Mouse (Mus musculus) heart, embryonic 14.5 days (tissue): ENCODE measurements around the gene Fmnl2. TPM values are rescaled to one million over a fixed set of nuclear protein-coding genes. Genes with fewer than 3 reads are reported as not detected.

Source experiments
- ATAC-seq: fragments of 200-750 bp; cut with Nextera tagmentation; 2 replicates; pipeline ENCODE4 v1.8.0; 2017; ENCODE audit warnings: low read depth, moderate TSS enrichment; ENCODE audit not compliant: insufficient number of reproducible peaks, insufficient read depth, low FRiP score
- H3K27ac ChIP-seq, 2 experiments: fragments of 200-500 bp in 1 of 2; fragments of 300-500 bp in 1 of 2; sonication (generic) in 1 of 2; replicated peaks in 1 of 2; 2 replicates each; pipeline ENCODE4 v1.5.1; 2012 to 2014; ENCODE audit warnings: low read depth in 2 of 2, low read length in 2 of 2, control low read depth in 1 of 2, mild to moderate bottlenecking in 1 of 2, mixed read lengths in 1 of 2; ENCODE audit not compliant: control insufficient read depth in 1 of 2, insufficient read depth in 1 of 2
- H3K27me3 ChIP-seq: fragments of 300-500 bp; sonication (generic); 2 replicates; pipeline ENCODE4 v1.6.1; 2014; ENCODE audit warnings: mild to moderate bottlenecking, low read length, control low read depth; ENCODE audit not compliant: control insufficient read depth, insufficient read depth
- H3K36me3 ChIP-seq: fragments of 300-500 bp; sonication (generic); 2 replicates; pipeline ENCODE4 v1.6.1; 2014; ENCODE audit warnings: mild to moderate bottlenecking, control low read depth, low read length, mixed read lengths; ENCODE audit not compliant: control insufficient read depth, insufficient read depth
- H3K4me1 ChIP-seq, 2 experiments: fragments of 200-500 bp in 1 of 2; fragments of 300-500 bp in 1 of 2; sonication (generic) in 1 of 2; 2 replicates each; pipeline ENCODE4 v1.6.1; 2012 to 2014; ENCODE audit warnings: low read length in 2 of 2, control low read depth in 1 of 2, mixed read lengths in 1 of 2; ENCODE audit not compliant: control insufficient read depth in 2 of 2, insufficient read depth in 2 of 2
- H3K4me2 ChIP-seq: fragments of 300-500 bp; sonication (generic); 2 replicates; pipeline ENCODE4 v1.6.1; 2014; ENCODE audit warnings: mild to moderate bottlenecking, low read length
- H3K4me3 ChIP-seq, 2 experiments: fragments of 200-500 bp in 1 of 2; fragments of 300-500 bp in 1 of 2; sonication (generic) in 1 of 2; 2 replicates each; pipeline ENCODE4 v1.5.1; 2012 to 2014; ENCODE audit warnings: low read length in 2 of 2, mild to moderate bottlenecking in 2 of 2, control low read depth in 1 of 2, low read depth in 1 of 2, moderate library complexity in 1 of 2; ENCODE audit not compliant: control insufficient read depth in 1 of 2, insufficient read depth in 1 of 2
- H3K9ac ChIP-seq: fragments of 300-500 bp; sonication (generic); 2 replicates; pipeline ENCODE4 v1.6.1; 2014; ENCODE audit warnings: mild to moderate bottlenecking, low read length
- H3K9me3 ChIP-seq: fragments of 300-500 bp; sonication (generic); 2 replicates; pipeline ENCODE4 v1.6.1; 2016; ENCODE audit warnings: low read length, control low read depth; ENCODE audit not compliant: control insufficient read depth
- WGBS: fragments of 180-500 bp; shearing (Covaris S2); extraction: QIAGEN DNeasy Blood & Tissue Kit; methylation state at CpG from one replicate; pipeline ENCODE4 v1.1.7; 2014; 5-methylcytosine and 5-hydroxymethylcytosine counted together
- polyA plus RNA-seq: library from polyadenylated mRNA; unstranded; fragments of >200 nt; fragmentation: Nextera tagmentation; extraction: Ambion mirVana; gene quantifications from 2 replicates; pipeline ENCODE4 v1.2.1, GENCODE M21; 2014

The Fmnl2 gene
- polyA plus RNA-seq, 1 experiment from 2014 or later, result 1.7 TPM

GRCm38 (mm10) chr2:52987035-52987434 is 129.4 kb downstream of the Fmnl2 start:
- no peak overlapping the region for H3K27ac ChIP-seq

DNA sequence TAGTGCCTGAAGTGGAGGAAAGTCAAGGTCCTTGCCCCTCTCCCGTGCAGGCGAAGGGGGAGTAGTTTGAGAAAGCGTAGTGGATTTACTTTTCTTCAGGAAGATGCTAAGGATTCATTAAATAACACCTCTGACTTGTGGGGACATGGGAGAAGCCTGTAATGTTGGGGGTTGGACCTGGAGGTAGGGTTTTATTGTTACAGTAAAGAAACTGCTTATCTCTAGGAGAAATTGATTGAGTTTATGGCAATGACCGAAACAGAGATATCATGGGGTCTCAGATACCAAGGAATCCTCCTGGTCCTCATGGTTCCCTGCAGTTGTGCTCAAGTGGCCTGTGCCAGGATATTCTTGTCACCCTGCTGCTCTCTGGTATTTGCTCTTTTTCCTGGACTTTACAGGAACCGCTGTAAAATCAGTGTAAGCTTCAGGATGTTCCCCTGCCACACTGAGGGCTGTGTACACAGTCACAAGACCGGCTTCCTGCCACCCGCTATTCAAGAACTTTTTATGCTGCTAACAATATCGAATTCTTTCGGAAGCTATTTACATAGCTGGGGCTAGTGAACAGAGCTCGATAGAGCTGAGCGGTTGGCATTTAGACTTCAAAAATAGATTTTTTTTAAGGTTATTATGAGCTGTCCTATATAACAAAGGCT is 130.1 kb downstream of the Fmnl2 start:
- H3K9me3 ChIP-seq, result no peaks in the 10 kb centered on the region
- peaks cover 4 to 14% of the 10 kb centered on the region in 2 experiments for H3K4me1 ChIP-seq
- H3K36me3 ChIP-seq, result no peaks in the 10 kb centered on the region
- no peaks in the 10 kb centered on the region for H3K27me3 ChIP-seq
- H3K27ac ChIP-seq, result peak overlapping the region in 1 of 2 experiments; percentile 0; a peak in 1 of 4 replicates
- H3K4me2 ChIP-seq, result no peak overlapping the region
- ATAC-seq, result no peak
- 69% methylated on average over 11 of the region's 11 CpGs for WGBS
- H3K4me3 ChIP-seq, result no peak overlapping the region
- H3K9ac ChIP-seq, result no peak overlapping the region

More at GRCm38 (mm10) chr2:52987035-52987434, 129.4 kb downstream of the Fmnl2 start:
- H3K36me3 ChIP-seq, result no peaks in the 10 kb centered on the region
- no peaks in the 10 kb centered on the region for H3K9me3 ChIP-seq
- ATAC-seq, result no peak
- peaks cover 4 to 14% of the 10 kb centered on the region in 2 experiments for H3K4me1 ChIP-seq
- 91% methylated on average over 6 of the region's 6 CpGs for WGBS
- no peaks in the 10 kb centered on the region for H3K27me3 ChIP-seq
- no peak overlapping the region for H3K4me2 ChIP-seq
- no peak overlapping the region for H3K4me3 ChIP-seq
- no peak overlapping the region for H3K9ac ChIP-seq

GRCm38 (mm10) chr2:52989316-52989715 is 131.7 kb downstream of the Fmnl2 start:
- no peak overlapping the region for H3K4me2 ChIP-seq
- H3K4me1 ChIP-seq, result peaks cover 4 to 14% of the 10 kb centered on the region in 2 experiments
- no peaks in the 10 kb centered on the region for H3K36me3 ChIP-seq
- ATAC-seq, result no peak
- H3K4me3 ChIP-seq, result no peak overlapping the region
- 47% methylated on average over 4 of the region's 4 CpGs for WGBS
- H3K9ac ChIP-seq, result no peak overlapping the region
- no peaks in the 10 kb centered on the region for H3K9me3 ChIP-seq
- no peak overlapping the region for H3K27ac ChIP-seq
- H3K27me3 ChIP-seq, result no peaks in the 10 kb centered on the region

- Histone ChIP-seq H3K4me1 (peaks cover 3 to 4% of the 10 kb centered on the region in 2 experiments; a peak in 1 of 4 replicates), H3K27ac (peak overlapping the region in 1 of 2 experiments; percentile 26; a peak in 1 of 4 replicates), H3K9ac (no peak overlapping the region), H3K36me3 (no peaks in the 10 kb centered on the region), H3K27me3 (no peaks in the 10 kb centered on the region), H3K4me2 (no peak overlapping the region), H3K4me3 (no peak overlapping the region), H3K9me3 (no peaks in the 10 kb centered on the region)
- WGBS, result 67% methylated on average over 9 of the region's 9 CpGs
- no peak for ATAC-seq
Observed at GRCm38 (mm10) chr2:52990874-52991687, 133.4 kb downstream of the Fmnl2 start.

GRCm38 (mm10) chr2:52991688-52992194 is 134.1 kb downstream of the Fmnl2 start:
- peaks cover 3 to 4% of the 10 kb centered on the region in 2 experiments; a peak in 1 of 4 replicates for H3K4me1 ChIP-seq
- H3K9me3 ChIP-seq, result no peaks in the 10 kb centered on the region
- H3K4me3 ChIP-seq, result no peak overlapping the region
- WGBS, result 62% methylated on average over 5 of the region's 5 CpGs
- ATAC-seq, result no peak
- no peaks in the 10 kb centered on the region for H3K27me3 ChIP-seq
- H3K9ac ChIP-seq, result no peak overlapping the region
- H3K4me2 ChIP-seq, result no peak overlapping the region
- H3K27ac ChIP-seq, result 0 out of 4 replicates have a peak overlapping the region, but pooled peaks of 1 of the 2 experiments have one; percentile 26
- no peaks in the 10 kb centered on the region for H3K36me3 ChIP-seq

DNA sequence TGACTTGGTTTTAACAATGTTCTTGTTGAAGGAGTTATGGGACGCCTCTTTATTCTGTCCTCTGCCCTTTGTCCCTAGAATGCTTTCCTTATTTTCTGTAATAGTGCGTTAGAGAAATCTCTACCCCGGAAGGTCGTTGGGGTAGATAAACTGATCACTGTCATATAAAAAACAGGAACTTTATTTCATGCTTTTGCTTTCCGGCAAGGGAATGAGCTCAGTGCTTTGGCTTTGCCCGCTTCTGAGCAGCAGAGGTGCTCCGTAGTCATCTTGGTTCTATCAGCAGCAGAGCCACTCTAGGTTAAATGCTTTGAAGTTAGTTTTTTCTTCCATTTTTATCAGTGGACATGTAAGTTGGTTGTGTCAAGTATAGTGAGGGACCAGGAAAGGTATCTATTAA is 135.6 kb downstream of the Fmnl2 start:
- Histone ChIP-seq H3K9ac (no peak overlapping the region), H3K4me2 (no peak overlapping the region), H3K27me3 (no peaks in the 10 kb centered on the region), H3K9me3 (no peaks in the 10 kb centered on the region), H3K4me3 (no peak overlapping the region), H3K36me3 (no peaks in the 10 kb centered on the region), H3K27ac (no peak overlapping the region), H3K4me1 (peaks cover 3% of the 10 kb centered on the region in 2 experiments; a peak in 2 of 4 replicates)
- 75% methylated on average over 7 of the region's 7 CpGs for WGBS
- ATAC-seq, result no peak

DNA sequence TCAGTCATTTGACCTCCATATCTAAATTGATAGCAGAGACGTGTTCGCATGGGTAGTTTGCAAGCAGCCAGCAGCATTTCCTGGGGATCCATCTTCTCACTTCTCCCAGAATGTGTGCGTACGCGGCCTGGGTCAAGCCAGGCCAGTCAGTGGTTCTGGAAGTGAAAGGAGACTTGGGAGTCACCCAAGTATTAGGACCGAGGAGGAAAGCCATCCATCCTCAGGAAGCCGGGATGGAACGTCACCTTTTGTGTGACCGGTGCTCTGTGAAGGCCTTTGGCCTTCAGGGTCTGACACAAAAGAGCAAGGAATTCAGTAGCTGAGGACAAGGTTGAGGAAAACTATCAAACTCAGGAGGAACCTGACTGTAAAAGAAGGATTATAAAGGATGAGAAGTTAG is 136.9 kb downstream of the Fmnl2 start:
- no peaks in the 10 kb centered on the region for H3K36me3 ChIP-seq
- WGBS, result 81% methylated on average over 9 of the region's 9 CpGs

More for the DNA sequence above, 136.9 kb downstream of the Fmnl2 start:
- Histone ChIP-seq H3K9me3 (no peaks in the 10 kb centered on the region), H3K27me3 (no peaks in the 10 kb centered on the region), H3K27ac (no peak overlapping the region), H3K4me1 (peaks cover 3% of the 10 kb centered on the region in 2 experiments; a peak in 2 of 4 replicates), H3K4me2 (no peak overlapping the region), H3K4me3 (no peak overlapping the region), H3K9ac (no peak overlapping the region)
- no peak for ATAC-seq
